Mouse (Mus musculus): ENCODE measurements around the gene Tnrc6a. TPM values are rescaled to one million over a fixed set of nuclear protein-coding genes. Genes with fewer than 3 reads are reported as not detected.

The Tnrc6a gene
- polyA plus RNA-seq, 1 experiment from 2014 or later = 11.9 TPM

Other genes starting within 250 kb of the Tnrc6a start
- 7.1 and 7.9 TPM in 2 replicates for gene Rbbp6, start 158.2 kb upstream of the Tnrc6a start, polyA plus RNA-seq (2015; fragmentation: Nextera tagmentation; extraction: Ambion mirVana)
- 0.21 and 0.58 TPM in 2 replicates for gene Slc5a11, start 90.9 kb downstream of the Tnrc6a start, polyA plus RNA-seq (2015; fragmentation: Nextera tagmentation; extraction: Ambion mirVana)
- 18.4 and 19.8 TPM in 2 replicates for gene Lcmt1, start 245.9 kb downstream of the Tnrc6a start, polyA plus RNA-seq (2015; fragmentation: Nextera tagmentation; extraction: Ambion mirVana)
- 8.8 and 10.1 TPM in 2 replicates for gene Arhgap17, start 246.0 kb downstream of the Tnrc6a start, polyA plus RNA-seq (2015; fragmentation: Nextera tagmentation; extraction: Ambion mirVana)

Data from liver, embryonic 16.5 days (tissue).